Mouse (Mus musculus): ENCODE data around the gene Fkbp15. TPM values are rescaled to one million over a fixed set of nuclear protein-coding genes. Genes with fewer than 3 reads are reported as not detected.
A peak's percentile ranks its signal among the peaks of the same experiment; 100 is the strongest.

The Fkbp15 gene
- polyA plus RNA-seq, 1 experiment from 2014 or later = 18.9 TPM

DNA sequence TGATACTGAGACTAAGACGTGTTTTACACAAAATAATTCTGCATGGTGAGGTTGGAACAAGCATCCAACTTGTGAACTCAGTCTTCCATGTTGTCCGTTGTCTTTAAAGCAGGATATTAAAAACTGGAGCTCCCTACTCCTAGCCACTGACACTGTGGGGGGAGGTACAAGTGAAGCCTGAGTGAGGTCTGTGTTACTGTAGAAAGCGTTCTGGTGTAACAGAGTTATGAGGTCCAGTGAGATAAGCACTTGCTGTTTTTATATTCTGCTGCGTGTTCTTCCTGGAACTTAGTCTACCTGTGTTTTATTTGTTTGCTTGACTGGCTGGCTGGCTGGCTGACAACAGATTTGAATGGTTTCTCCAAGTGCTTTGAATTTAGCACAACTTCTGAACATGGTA is 14.0 kb upstream of the Fkbp15 start:
- Histone ChIP-seq H3K9ac (ENCODE audit: low read length) (no peak overlapping the region), H3K27me3 (ENCODE audit: control insufficient read depth, insufficient read depth, low read length) (no peaks in the 10 kb centered on the region), H3K36me3 (ENCODE audit: control insufficient read depth, insufficient read depth) (no peaks in the 10 kb centered on the region), H3K9me3 (replicated peaks; ENCODE audit: control insufficient read depth, low read length) (no peaks in the 10 kb centered on the region), H3K27ac (ENCODE audit: low read length) (peak overlapping the region; percentile 69), H3K4me3 (ENCODE audit: low read length) (no peak overlapping the region), H3K4me1 (ENCODE audit: control insufficient read depth, insufficient read depth, low read length) (peaks cover 21% of the 10 kb centered on the region), H3K4me2 (ENCODE audit: low read depth, low read length) (peak overlapping the region; percentile 31; the same call in 1 of the 2 replicates)
- WGBS = 43% methylated on average over 4 of the region's 4 CpGs
- ATAC-seq (replicated peaks; ENCODE audit: extremely low read depth, insufficient read depth, low FRiP score) = peak; percentile 58; the same call in 1 of the 2 replicates

DNA sequence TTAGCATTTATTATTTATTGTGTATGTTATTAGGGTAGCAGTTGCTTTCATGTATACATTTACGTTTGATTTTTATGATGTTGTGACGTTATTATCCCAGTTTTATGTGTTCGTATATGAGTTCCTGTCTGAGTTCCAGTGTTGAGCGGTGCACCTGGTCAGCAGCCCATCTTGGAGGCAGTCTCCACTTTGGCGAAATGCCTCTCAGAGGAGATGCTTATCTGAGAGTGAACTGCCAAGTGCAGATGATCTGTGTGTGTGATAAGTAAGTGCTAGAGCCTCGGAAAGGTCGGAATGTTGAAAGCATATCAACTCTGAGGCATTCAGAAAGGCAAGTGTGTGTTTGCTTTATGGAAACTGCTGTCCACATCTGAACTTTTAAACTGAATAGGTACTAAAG is 13.3 kb upstream of the Fkbp15 start:
- no peak overlapping the region for H3K4me2 ChIP-seq (ENCODE audit: low read depth, low read length)
- no peaks in the 10 kb centered on the region for H3K9me3 ChIP-seq (replicated peaks; ENCODE audit: control insufficient read depth, low read length)
- H3K36me3 ChIP-seq (ENCODE audit: control insufficient read depth, insufficient read depth) = no peaks in the 10 kb centered on the region
- peaks cover 28% of the 10 kb centered on the region for H3K4me1 ChIP-seq (ENCODE audit: control insufficient read depth, insufficient read depth, low read length)
- ATAC-seq (replicated peaks; ENCODE audit: extremely low read depth, insufficient read depth, low FRiP score) = no peak
- WGBS = 58% methylated on average over 7 of the region's 7 CpGs
- no peaks in the 10 kb centered on the region for H3K27me3 ChIP-seq (ENCODE audit: control insufficient read depth, insufficient read depth, low read length)
- H3K4me3 ChIP-seq (ENCODE audit: low read length) = no peak overlapping the region
- H3K27ac ChIP-seq (ENCODE audit: low read length) = no peak overlapping the region
- H3K9ac ChIP-seq (ENCODE audit: low read length) = no peak overlapping the region

DNA sequence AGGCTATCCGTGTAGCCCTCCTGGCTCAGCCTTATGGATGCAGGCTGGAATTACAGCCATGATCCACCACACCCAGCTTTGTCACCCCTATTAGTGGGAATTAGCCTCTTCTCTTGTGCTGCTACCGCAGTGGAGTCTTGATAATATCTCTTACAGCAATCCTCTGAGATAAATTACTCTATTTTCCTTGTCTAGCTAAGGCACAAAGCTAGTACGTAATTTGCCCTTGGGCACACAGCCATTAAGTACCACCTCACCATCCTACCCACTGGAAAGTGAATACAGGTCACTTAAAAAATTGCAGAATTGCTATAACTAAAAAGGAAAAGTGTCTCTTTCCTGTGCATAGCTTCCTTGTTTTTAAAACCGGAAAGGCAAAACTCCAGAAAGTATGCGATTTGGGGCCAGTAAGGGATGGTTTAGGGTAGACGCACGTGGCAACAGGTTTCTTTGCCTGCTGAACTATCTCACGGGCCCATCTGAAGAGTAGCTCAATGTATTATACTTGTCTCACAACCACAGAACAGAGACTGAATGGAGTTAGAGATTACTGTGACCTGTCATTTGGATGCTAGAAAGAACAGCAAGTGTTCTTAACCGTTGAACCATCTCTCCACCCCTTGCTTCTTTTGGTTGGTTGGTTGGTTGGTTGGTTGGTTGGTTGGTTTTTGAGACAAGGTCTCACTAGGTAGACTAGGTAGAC is 12.6 kb upstream of the Fkbp15 start:
- H3K4me1 ChIP-seq (ENCODE audit: control insufficient read depth, insufficient read depth, low read length) = peaks cover 28% of the 10 kb centered on the region
- H3K36me3 ChIP-seq (ENCODE audit: control insufficient read depth, insufficient read depth) = no peaks in the 10 kb centered on the region
- 84% methylated on average over 9 of the region's 9 CpGs for WGBS
- no peak overlapping the region for H3K27ac ChIP-seq (ENCODE audit: low read length)
- no peak for ATAC-seq (replicated peaks; ENCODE audit: extremely low read depth, insufficient read depth, low FRiP score)
- H3K27me3 ChIP-seq (ENCODE audit: control insufficient read depth, insufficient read depth, low read length) = no peaks in the 10 kb centered on the region
- H3K9me3 ChIP-seq (replicated peaks; ENCODE audit: control insufficient read depth, low read length) = no peaks in the 10 kb centered on the region
- H3K4me2 ChIP-seq (ENCODE audit: low read depth, low read length) = no peak overlapping the region
- no peak overlapping the region for H3K4me3 ChIP-seq (ENCODE audit: low read length)
- H3K9ac ChIP-seq (ENCODE audit: low read length) = no peak overlapping the region

GRCm38 (mm10) chr4:62372410-62372809 is 12.1 kb upstream of the Fkbp15 start:
- no peak for ATAC-seq (replicated peaks; ENCODE audit: extremely low read depth, insufficient read depth, low FRiP score)
- WGBS = 61% methylated on average over 1 of the region's 1 CpGs
- H3K4me1 ChIP-seq (ENCODE audit: control insufficient read depth, insufficient read depth, low read length) = peaks cover 28% of the 10 kb centered on the region

GRCm38 (mm10) chr4:62369091-62369490 is 8.7 kb upstream of the Fkbp15 start:
- H3K27ac ChIP-seq (ENCODE audit: low read length) = no peak overlapping the region
- peaks cover 19% of the 10 kb centered on the region for H3K4me1 ChIP-seq (ENCODE audit: control insufficient read depth, insufficient read depth, low read length)
- H3K9me3 ChIP-seq (replicated peaks; ENCODE audit: control insufficient read depth, low read length) = no peaks in the 10 kb centered on the region
- ATAC-seq (replicated peaks; ENCODE audit: extremely low read depth, insufficient read depth, low FRiP score) = no peak
- no peaks in the 10 kb centered on the region for H3K27me3 ChIP-seq (ENCODE audit: control insufficient read depth, insufficient read depth, low read length)
- H3K36me3 ChIP-seq (ENCODE audit: control insufficient read depth, insufficient read depth) = no peaks in the 10 kb centered on the region
- no peak overlapping the region for H3K4me2 ChIP-seq (ENCODE audit: low read depth, low read length)
- H3K9ac ChIP-seq (ENCODE audit: low read length) = no peak overlapping the region
- WGBS = 37% methylated on average over 3 of the region's 3 CpGs
- no peak overlapping the region for H3K4me3 ChIP-seq (ENCODE audit: low read length)

More at GRCm38 (mm10) chr4:62372410-62372809, 12.1 kb upstream of the Fkbp15 start:
- H3K9me3 ChIP-seq (replicated peaks; ENCODE audit: control insufficient read depth, low read length) = no peaks in the 10 kb centered on the region
- H3K9ac ChIP-seq (ENCODE audit: low read length) = no peak overlapping the region
- no peak overlapping the region for H3K4me2 ChIP-seq (ENCODE audit: low read depth, low read length)
- H3K4me3 ChIP-seq (ENCODE audit: low read length) = no peak overlapping the region
- H3K27ac ChIP-seq (ENCODE audit: low read length) = no peak overlapping the region
- no peaks in the 10 kb centered on the region for H3K27me3 ChIP-seq (ENCODE audit: control insufficient read depth, insufficient read depth, low read length)
- H3K36me3 ChIP-seq (ENCODE audit: control insufficient read depth, insufficient read depth) = no peaks in the 10 kb centered on the region

DNA sequence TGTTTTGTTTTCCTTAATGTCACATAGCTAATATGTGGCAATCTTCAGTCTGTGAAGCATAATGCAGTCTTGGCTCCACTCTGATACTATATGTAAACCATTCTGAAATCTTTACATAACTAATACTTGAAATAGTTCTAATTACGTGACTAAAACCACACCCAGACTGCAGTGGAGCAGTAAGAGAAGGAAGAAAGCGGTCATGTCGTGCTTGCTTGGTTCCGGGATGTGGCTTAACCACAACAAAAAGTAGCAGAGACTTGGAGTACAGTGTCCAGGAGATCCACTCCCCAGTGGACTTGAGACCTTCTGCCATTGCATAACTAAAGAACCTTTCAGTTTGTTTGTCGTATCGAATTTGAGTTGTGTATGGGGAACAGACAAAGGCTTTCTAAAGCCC is 7.2 kb upstream of the Fkbp15 start:
- peaks cover 15% of the 10 kb centered on the region for H3K4me1 ChIP-seq (ENCODE audit: control insufficient read depth, insufficient read depth, low read length)
- no peaks in the 10 kb centered on the region for H3K27me3 ChIP-seq (ENCODE audit: control insufficient read depth, insufficient read depth, low read length)
- no peaks in the 10 kb centered on the region for H3K36me3 ChIP-seq (ENCODE audit: control insufficient read depth, insufficient read depth)
- H3K27ac ChIP-seq (ENCODE audit: low read length) = no peak overlapping the region
- H3K9me3 ChIP-seq (replicated peaks; ENCODE audit: control insufficient read depth, low read length) = no peaks in the 10 kb centered on the region
- H3K4me2 ChIP-seq (ENCODE audit: low read depth, low read length) = no peak overlapping the region
- H3K4me3 ChIP-seq (ENCODE audit: low read length) = no peak overlapping the region
- no peak for ATAC-seq (replicated peaks; ENCODE audit: extremely low read depth, insufficient read depth, low FRiP score)
- 83% methylated on average over 6 of the region's 6 CpGs for WGBS
- no peak overlapping the region for H3K9ac ChIP-seq (ENCODE audit: low read length)

- Histone ChIP-seq H3K4me1 (ENCODE audit: control insufficient read depth, insufficient read depth, low read length) (peaks cover 21% of the 10 kb centered on the region), H3K36me3 (ENCODE audit: control insufficient read depth, insufficient read depth) (no peaks in the 10 kb centered on the region), H3K27me3 (ENCODE audit: control insufficient read depth, insufficient read depth, low read length) (no peaks in the 10 kb centered on the region), H3K9ac (ENCODE audit: low read length) (no peak overlapping the region), H3K4me2 (ENCODE audit: low read depth, low read length) (no peak overlapping the region), H3K27ac (ENCODE audit: low read length) (no peak overlapping the region), H3K4me3 (ENCODE audit: low read length) (no peak overlapping the region), H3K9me3 (replicated peaks; ENCODE audit: control insufficient read depth, low read length) (no peaks in the 10 kb centered on the region)
- no peak for ATAC-seq (replicated peaks; ENCODE audit: extremely low read depth, insufficient read depth, low FRiP score)
- WGBS = 86% methylated on average over 4 of the region's 4 CpGs
These were observed 5.9 kb upstream of the Fkbp15 start for GRCm38 (mm10) chr4:62366291-62366690.

DNA sequence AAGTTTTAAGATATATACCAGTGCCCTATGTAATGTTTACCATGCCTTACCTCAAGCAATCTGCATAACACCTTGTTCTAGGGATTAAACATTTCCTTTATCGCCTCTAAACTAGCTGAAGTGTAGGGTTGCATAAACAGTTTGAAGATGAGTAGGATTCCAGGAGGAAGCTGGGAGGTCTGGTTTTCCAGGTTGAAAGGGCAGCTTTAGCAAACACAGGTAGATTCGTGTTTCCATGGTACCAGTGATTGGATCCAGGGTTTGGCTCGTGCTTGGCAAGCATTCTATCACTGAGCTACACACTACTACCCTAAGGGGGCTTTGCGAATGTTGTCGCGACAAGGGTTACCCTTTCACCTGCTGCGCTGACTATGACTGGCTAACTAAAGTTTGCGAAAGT is 4.0 kb upstream of the Fkbp15 start:
- ATAC-seq (replicated peaks; ENCODE audit: extremely low read depth, insufficient read depth, low FRiP score) = no peak
- H3K4me3 ChIP-seq (ENCODE audit: low read length) = no peak overlapping the region
- no peak overlapping the region for H3K4me2 ChIP-seq (ENCODE audit: low read depth, low read length)
- H3K9me3 ChIP-seq (replicated peaks; ENCODE audit: control insufficient read depth, low read length) = no peaks in the 10 kb centered on the region
- WGBS = 85% methylated on average over 8 of the region's 8 CpGs
- H3K27me3 ChIP-seq (ENCODE audit: control insufficient read depth, insufficient read depth, low read length) = no peaks in the 10 kb centered on the region
- peaks cover 19% of the 10 kb centered on the region for H3K4me1 ChIP-seq (ENCODE audit: control insufficient read depth, insufficient read depth, low read length)
- H3K9ac ChIP-seq (ENCODE audit: low read length) = no peak overlapping the region
- no peak overlapping the region for H3K27ac ChIP-seq (ENCODE audit: low read length)
- no peaks in the 10 kb centered on the region for H3K36me3 ChIP-seq (ENCODE audit: control insufficient read depth, insufficient read depth)

GRCm38 (mm10) chr4:62362437-62362836 is 2.1 kb upstream of the Fkbp15 start:
- no peak overlapping the region for H3K27ac ChIP-seq (ENCODE audit: low read length)
- peak overlapping the region; percentile 87; the same call in 1 of the 2 replicates for H3K4me2 ChIP-seq (ENCODE audit: low read depth, low read length)
- no peak for ATAC-seq (replicated peaks; ENCODE audit: extremely low read depth, insufficient read depth, low FRiP score)
- 63% methylated on average over 2 of the region's 2 CpGs for WGBS
- H3K27me3 ChIP-seq (ENCODE audit: control insufficient read depth, insufficient read depth, low read length) = no peaks in the 10 kb centered on the region
- H3K9ac ChIP-seq (ENCODE audit: low read length) = no peak overlapping the region
- H3K9me3 ChIP-seq (replicated peaks; ENCODE audit: control insufficient read depth, low read length) = no peaks in the 10 kb centered on the region
- H3K4me3 ChIP-seq (ENCODE audit: low read length) = no peak overlapping the region
- peaks cover 15% of the 10 kb centered on the region for H3K4me1 ChIP-seq (ENCODE audit: control insufficient read depth, insufficient read depth, low read length)
- H3K36me3 ChIP-seq (ENCODE audit: control insufficient read depth, insufficient read depth) = 0 out of 2 replicates have a peak, but pooled peaks cover 3% of the 10 kb centered on the region
